Mouse (Mus musculus) lung, adult 2 months (tissue): Measurements from ENCODE around the gene Mafg. TPM values are rescaled to one million over a fixed set of nuclear protein-coding genes. Genes with fewer than 3 reads are reported as not detected.

Experiments used
- DNase-seq: peaks from one replicate; pipeline ENCODE4 v3.0.0; 2022
- H3K4me1 ChIP-seq: fragments of 200-500 bp; 2 replicates; pipeline ENCODE4 v1.6.1; 2011; ENCODE audit warnings: low read length; ENCODE audit not compliant: control insufficient read depth, insufficient read depth
- H3K4me3 ChIP-seq: fragments of 200-500 bp; replicated peaks from 2 replicates; pipeline ENCODE3; 2011; ENCODE audit warnings: low read depth, mild to moderate bottlenecking, control low read depth, low read length; ENCODE audit errors: extremely low read depth
- CTCF ChIP-seq: fragments of 200-500 bp; IDR thresholded peaks from 2 replicates; pipeline ENCODE4 v1.5.1; 2011; ENCODE audit warnings: mild to moderate bottlenecking, low read length, control low read depth; ENCODE audit not compliant: insufficient read depth
- POLR2A ChIP-seq: fragments of 200-500 bp; IDR thresholded peaks from 2 replicates; pipeline ENCODE4 v1.6.1; 2011; ENCODE audit warnings: low read depth, mild to moderate bottlenecking, control low read depth, low read length, borderline replicate concordance; ENCODE audit errors: extremely low read depth
- WGBS: fragments of 180-500 bp; shearing (Covaris S2); methylation state at CpG from one replicate; pipeline ENCODE4 v1.1.7; 2018; 5-methylcytosine and 5-hydroxymethylcytosine counted together
- polyA plus RNA-seq: library from polyadenylated mRNA; depleted of rRNA; stranded (reverse); fragments of >200 nt; gene quantifications from 2 replicates; pipeline ENCODE4 v1.2.3, GENCODE M21; 2012; rRNA removed

Mafg gene
- polyA plus RNA-seq, 1 experiment, result 51.3 TPM

GRCm38 (mm10) chr11:120577211-120578023, 56.0 kb downstream of the Mafg start:
- 79% methylated on average over 7 of the region's 7 CpGs for WGBS
- Histone ChIP-seq H3K4me1 (peaks cover 20% of the 10 kb centered on the region), H3K4me3 (no peak overlapping the region)
- no peak for TF ChIP-seq CTCF
- TF ChIP-seq POLR2A, result no peak
- no peak for DNase-seq

- H3K4me3 ChIP-seq, result no peak overlapping the region
- no peak for DNase-seq
- no peak for TF ChIP-seq CTCF
- 0 out of 2 replicates have a peak, but pooled peaks have one; percentile 5 for TF ChIP-seq POLR2A
- peaks cover 23% of the 10 kb centered on the region for H3K4me1 ChIP-seq
- WGBS, result 81% methylated on average over 3 of the region's 3 CpGs
These were observed 56.9 kb downstream of the Mafg start for GRCm38 (mm10) chr11:120576365-120576981.

- Histone ChIP-seq H3K4me3 (no peak overlapping the region), H3K4me1 (peaks cover 26% of the 10 kb centered on the region)
- TF ChIP-seq CTCF, result no peak
- TF ChIP-seq POLR2A, result no peak
- DNase-seq, result no peak
These were observed 57.5 kb downstream of the Mafg start for GRCm38 (mm10) chr11:120575940-120576339.

Other genes with a start within 250 kb of the Mafg start
- gene Nploc4, start 195.9 kb downstream of the Mafg start, polyA plus RNA-seq, result 39.2 and 49.8 TPM in 2 replicates
- 0.06 TPM in 1 of 2 replicates, not detected in the other for gene Tspan10, start 191.0 kb downstream of the Mafg start, polyA plus RNA-seq
- gene Pde6g, start 180.1 kb downstream of the Mafg start, polyA plus RNA-seq, result 0.45 and 0.57 TPM in 2 replicates
- 11.9 and 14.9 TPM in 2 replicates for gene Oxld1, start 175.5 kb downstream of the Mafg start, polyA plus RNA-seq
- gene Ccdc137, start 175.5 kb downstream of the Mafg start, polyA plus RNA-seq, result 11.0 and 14.5 TPM in 2 replicates
- gene Arl16, start 166.0 kb downstream of the Mafg start, polyA plus RNA-seq, result 15.6 and 17.3 TPM in 2 replicates
- gene Mrpl12, start 149.0 kb downstream of the Mafg start, polyA plus RNA-seq, result 48.0 and 51.4 TPM in 2 replicates
- gene Slc25a10, start 141.8 kb downstream of the Mafg start, polyA plus RNA-seq, result 157 and 174 TPM in 2 replicates
- 0.86 and 1.0 TPM in 2 replicates for gene Gcgr, start 102.9 kb downstream of the Mafg start, polyA plus RNA-seq
- 133 and 168 TPM in 2 replicates for gene Mcrip1, start 83.9 kb downstream of the Mafg start, polyA plus RNA-seq
- 3.3 TPM in 1 of 2 replicates, not detected in the other for gene Ppp1r27, start 82.5 kb downstream of the Mafg start, polyA plus RNA-seq
- 192 and 254 TPM in 2 replicates for gene P4hb, start 60.3 kb downstream of the Mafg start, polyA plus RNA-seq
- gene Arhgdia, start 52.0 kb downstream of the Mafg start, polyA plus RNA-seq, result 890 and 923 TPM in 2 replicates
- gene Alyref, start 35.2 kb downstream of the Mafg start, polyA plus RNA-seq, result 26.1 and 29.1 TPM in 2 replicates
- gene Anapc11, start 35.2 kb downstream of the Mafg start, polyA plus RNA-seq, result 136 and 159 TPM in 2 replicates
- gene Npb, start 25.1 kb downstream of the Mafg start, polyA plus RNA-seq, result 2.5 and 3.0 TPM in 2 replicates
- 217 and 238 TPM in 2 replicates for gene Pcyt2, start 15.7 kb downstream of the Mafg start, polyA plus RNA-seq
- 75.2 and 84.1 TPM in 2 replicates for gene Sirt7, start 8.4 kb downstream of the Mafg start, polyA plus RNA-seq
- gene Pycr1, start 10.2 kb upstream of the Mafg start, polyA plus RNA-seq, result 4.1 and 4.5 TPM in 2 replicates
- gene Myadml2, start 14.6 kb upstream of the Mafg start, polyA plus RNA-seq, result 1.1 and 3.1 TPM in 2 replicates
- 15.5 and 20.6 TPM in 2 replicates for gene Notum, start 27.6 kb upstream of the Mafg start, polyA plus RNA-seq
- gene Aspscr1, start 39.4 kb upstream of the Mafg start, polyA plus RNA-seq, result 86.9 and 95.8 TPM in 2 replicates
- gene Cenpx, start 80.1 kb upstream of the Mafg start, polyA plus RNA-seq, result 68.0 and 69.1 TPM in 2 replicates
- 35.6 and 40.1 TPM in 2 replicates for gene Lrrc45, start 80.3 kb upstream of the Mafg start, polyA plus RNA-seq
- 62.0 and 76.8 TPM in 2 replicates for gene Rac3, start 87.9 kb upstream of the Mafg start, polyA plus RNA-seq
- 326 and 340 TPM in 2 replicates for gene Dcxr, start 93.7 kb upstream of the Mafg start, polyA plus RNA-seq
- gene Cbr2, start 98.5 kb upstream of the Mafg start, polyA plus RNA-seq, result 13,780 and 14,250 TPM in 2 replicates
- 0.24 and 1.6 TPM in 2 replicates for gene Hmga1b, start 129.2 kb upstream of the Mafg start, polyA plus RNA-seq
- 55.8 and 59.8 TPM in 2 replicates for gene Rfng, start 150.6 kb upstream of the Mafg start, polyA plus RNA-seq
- 116 and 141 TPM in 2 replicates for gene Gps1, start 150.7 kb upstream of the Mafg start, polyA plus RNA-seq
- gene Dus1l, start 162.8 kb upstream of the Mafg start, polyA plus RNA-seq, result 32.0 and 35.4 TPM in 2 replicates
- gene Fasn, start 190.9 kb upstream of the Mafg start, polyA plus RNA-seq, result 1,387 and 1,388 TPM in 2 replicates